Mouse (Mus musculus): ENCODE results near the gene Jph4. TPM values are rescaled to one million over a fixed set of nuclear protein-coding genes. Genes with fewer than 3 reads are reported as not detected.

Jph4 gene
- total and polyA plus RNA-seq, 3 experiments: not detected

- peaks cover 0 to 7% of the 10 kb centered on the region in 2 experiments; a peak in 2 of 4 replicates for H3K4me1 ChIP-seq (ENCODE audit: control insufficient read depth in 1 of 2, insufficient read depth in 2 of 2)
- no peak for DNase-seq (ENCODE audit: extremely low read depth)
- H3K9me3 ChIP-seq (replicated peaks; ENCODE audit: low read length): no peaks in the 10 kb centered on the region
- no peak overlapping the region for H3K27ac ChIP-seq (ENCODE audit: insufficient read depth, low read depth)
- in situ Hi-C loops (cut with MboI; ENCODE audit: low pct_ligation_motif_present, low pct_unique_long_range_greater_than_20kb, low sequenced_read_pairs): no loop called here
- 0 out of 2 replicates have a peak overlapping the region, but pooled peaks have one; percentile 33 for H3K4me2 ChIP-seq (ENCODE audit: insufficient read depth, low read depth, poor library complexity, severe bottlenecking)
- H3K36me3 ChIP-seq (replicated peaks in 1 of 2; ENCODE audit: control insufficient read depth in 1 of 2, insufficient read depth in 1 of 2, low read length in 1 of 2): no peaks in the 10 kb centered on the region
- no peak overlapping the region for H3K4me3 ChIP-seq (replicated peaks in 1 of 3; ENCODE audit: low read depth in 2 of 3, low read length in 2 of 3, poor library complexity in 1 of 3)
- no peaks in the 10 kb centered on the region for H3K27me3 ChIP-seq (replicated peaks)
- no peaks in the 10 kb centered on the region for H3K79me2 ChIP-seq (replicated peaks; ENCODE audit: control insufficient read depth, extremely low read depth, insufficient read depth, poor library complexity, severe bottlenecking)
- dilution Hi-C loops (cut with MboI; ENCODE audit: extremely low pct_ligation_motif_present, extremely low pct_unique_long_range_greater_than_20kb, low sequenced_read_pairs): no loop called here
- no peak overlapping the region for H3K9ac ChIP-seq (ENCODE audit: insufficient read depth, low read depth)
- TF ChIP-seq MEF2A (IDR thresholded peaks at IDR 0.05; ENCODE audit: borderline replicate concordance, low read depth, low read length): no peak
- no peak for TF ChIP-seq BHLHE40 (IDR thresholded peaks at IDR 0.05; ENCODE audit: low read depth, low read length)
- TF ChIP-seq MYC (IDR thresholded peaks at IDR 0.05; ENCODE audit: low read depth, low read length): no peak
- TF ChIP-seq POLR2AphosphoS2 (IDR thresholded peaks at IDR 0.05; ENCODE audit: low read depth, low read length): no peak
- TF ChIP-seq ELF1 (IDR thresholded peaks at IDR 0.05; ENCODE audit: low read depth, low read length): no peak
Observed at GRCm38 (mm10) chr14:55157322-55158065, 40.8 kb upstream of the Jph4 start.

DNA sequence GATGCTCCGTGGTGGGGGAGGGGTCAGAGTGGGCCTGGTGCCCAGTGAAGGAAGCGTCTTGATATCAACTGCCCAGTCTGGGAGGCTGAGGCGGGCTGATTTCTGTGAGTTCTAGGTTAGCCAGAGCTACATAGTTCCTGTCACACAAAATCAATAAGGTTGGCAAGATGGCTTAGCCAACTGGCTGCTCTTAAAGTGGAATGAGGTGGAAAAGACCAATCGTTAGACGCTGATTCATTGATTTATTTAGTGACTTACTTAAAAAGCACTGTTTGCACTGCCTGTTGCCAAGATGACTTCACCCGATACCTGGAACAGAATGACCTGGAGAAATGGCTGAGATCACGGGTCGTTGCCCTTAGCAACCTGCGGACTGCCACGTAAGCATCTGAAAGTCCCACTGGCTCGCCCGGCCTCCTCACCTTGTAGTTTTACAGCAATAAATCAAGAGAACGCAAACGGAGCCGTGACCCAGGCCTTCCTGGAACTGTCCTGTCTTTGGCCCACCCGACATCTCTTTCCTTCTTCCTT, 36.3 kb upstream of the Jph4 start:
- no peaks in the 10 kb centered on the region for H3K36me3 ChIP-seq (replicated peaks in 1 of 2; ENCODE audit: control insufficient read depth in 1 of 2, insufficient read depth in 1 of 2, low read length in 1 of 2)
- peaks cover 0 to 31% of the 10 kb centered on the region in 2 experiments; a peak in 2 of 4 replicates for H3K4me1 ChIP-seq (ENCODE audit: control insufficient read depth in 1 of 2, insufficient read depth in 2 of 2)
- no peak overlapping the region for H3K9ac ChIP-seq (ENCODE audit: insufficient read depth, low read depth)
- H3K4me2 ChIP-seq (ENCODE audit: insufficient read depth, low read depth, poor library complexity, severe bottlenecking): no peak overlapping the region
- no peak for DNase-seq (ENCODE audit: extremely low read depth)
- H3K9me3 ChIP-seq (replicated peaks; ENCODE audit: low read length): no peaks in the 10 kb centered on the region
- H3K4me3 ChIP-seq (replicated peaks in 1 of 3; ENCODE audit: low read depth in 2 of 3, low read length in 2 of 3, poor library complexity in 1 of 3): no peak overlapping the region
- dilution Hi-C loops (cut with MboI; ENCODE audit: extremely low pct_ligation_motif_present, extremely low pct_unique_long_range_greater_than_20kb, low sequenced_read_pairs): no loop called here
- in situ Hi-C loops (cut with MboI; ENCODE audit: low pct_ligation_motif_present, low pct_unique_long_range_greater_than_20kb, low sequenced_read_pairs): no loop called here
- TF ChIP-seq ZNF384 (IDR thresholded peaks at IDR 0.05; ENCODE audit: low read depth, low read length): no peak
- TF ChIP-seq JUN (IDR thresholded peaks at IDR 0.05; ENCODE audit: insufficient read depth, low read depth, low read length): no peak
- no peak for TF ChIP-seq ZKSCAN1 (IDR thresholded peaks at IDR 0.05; ENCODE audit: borderline replicate concordance, low read depth, low read length)
- TF ChIP-seq MAFK (IDR thresholded peaks at IDR 0.05; ENCODE audit: insufficient replicate concordance, low read length): no peak
- TF ChIP-seq ELF1 (IDR thresholded peaks at IDR 0.05; ENCODE audit: low read depth, low read length): no peak
- TF ChIP-seq PAX5 (IDR thresholded peaks at IDR 0.05; ENCODE audit: low read length): no peak
- TF ChIP-seq IRF4 (IDR thresholded peaks at IDR 0.05; ENCODE audit: low read depth, low read length): no peak
- no peak for TF ChIP-seq MEF2A (IDR thresholded peaks at IDR 0.05; ENCODE audit: borderline replicate concordance, low read depth, low read length)
- no peaks in the 10 kb centered on the region for H3K79me2 ChIP-seq (replicated peaks; ENCODE audit: control insufficient read depth, extremely low read depth, insufficient read depth, poor library complexity, severe bottlenecking)
- H3K27ac ChIP-seq (ENCODE audit: insufficient read depth, low read depth): no peak overlapping the region
- no peaks in the 10 kb centered on the region for H3K27me3 ChIP-seq (replicated peaks)

DNA sequence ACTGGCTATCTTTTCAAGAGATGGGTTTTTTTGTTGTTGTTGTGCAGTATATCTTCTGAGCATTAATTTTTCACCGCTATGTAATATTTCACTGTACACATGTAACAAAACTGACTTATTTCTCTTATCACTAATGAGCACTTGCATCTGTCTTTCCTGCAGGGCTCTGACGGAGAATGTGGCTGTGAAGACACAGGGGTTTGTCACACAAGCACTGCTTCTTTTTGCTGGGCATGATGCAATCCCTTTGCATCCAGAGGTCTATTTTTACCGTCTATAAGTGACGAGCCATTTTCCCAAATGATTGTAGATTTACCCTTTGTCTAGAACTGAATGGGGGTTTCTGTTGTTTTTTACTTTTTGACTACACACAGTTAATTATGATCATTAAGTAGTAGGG, 35.4 kb upstream of the Jph4 start:
- H3K4me1 ChIP-seq (ENCODE audit: control insufficient read depth in 1 of 2, insufficient read depth in 2 of 2): peaks cover 4 to 40% of the 10 kb centered on the region in 2 experiments

More for the DNA sequence above, 35.4 kb upstream of the Jph4 start:
- Histone ChIP-seq H3K27me3 (replicated peaks) (no peaks in the 10 kb centered on the region), H3K27ac (ENCODE audit: insufficient read depth, low read depth) (no peak overlapping the region), H3K36me3 (replicated peaks in 1 of 2; ENCODE audit: control insufficient read depth in 1 of 2, insufficient read depth in 1 of 2, low read length in 1 of 2) (no peaks in the 10 kb centered on the region), H3K9me3 (replicated peaks; ENCODE audit: low read length) (no peaks in the 10 kb centered on the region), H3K4me3 (replicated peaks in 1 of 3; ENCODE audit: low read depth in 2 of 3, low read length in 2 of 3, poor library complexity in 1 of 3) (no peak overlapping the region), H3K9ac (ENCODE audit: insufficient read depth, low read depth) (no peak overlapping the region), H3K4me2 (ENCODE audit: insufficient read depth, low read depth, poor library complexity, severe bottlenecking) (no peak overlapping the region), H3K79me2 (replicated peaks; ENCODE audit: control insufficient read depth, extremely low read depth, insufficient read depth, poor library complexity, severe bottlenecking) (no peaks in the 10 kb centered on the region)
- in situ Hi-C loops (cut with MboI; ENCODE audit: low pct_ligation_motif_present, low pct_unique_long_range_greater_than_20kb, low sequenced_read_pairs): no loop called here
- no peak for DNase-seq (ENCODE audit: extremely low read depth)
- dilution Hi-C loops (cut with MboI; ENCODE audit: extremely low pct_ligation_motif_present, extremely low pct_unique_long_range_greater_than_20kb, low sequenced_read_pairs): no loop called here
- TF ChIP-seq JUND (conservative IDR thresholded peaks at IDR 0.05; ENCODE audit: low read depth, low read length) (no peak), SMC3 (IDR thresholded peaks at IDR 0.05; ENCODE audit: low read depth, low read length) (no peak), MEF2A (IDR thresholded peaks at IDR 0.05; ENCODE audit: borderline replicate concordance, low read depth, low read length) (no peak), EP300 (IDR thresholded peaks at IDR 0.05; ENCODE audit: low read length) (no peak), ELF1 (IDR thresholded peaks at IDR 0.05; ENCODE audit: low read depth, low read length) (no peak), MAZ (IDR thresholded peaks at IDR 0.05; ENCODE audit: low read depth, low read length) (no peak), USF2 (conservative IDR thresholded peaks at IDR 0.05; ENCODE audit: low read depth, low read length) (no peak)
